Mouse (Mus musculus) natural killer cell, adult 2 months (primary cell): Measurements from ENCODE around the gene D11Wsu47e.
"Not testable (repeated sequence)": the region's sequence is repeated elsewhere in the genome, so short reads cannot be mapped to it uniquely, and the experiment has no call there.

ENCODE experiments used
- DNase-seq, 2 experiments: peaks; one replicate each; pipeline ENCODE4 v3.0.0; 2022; ENCODE audit warnings: low spot score in 2 of 2

D11Wsu47e gene

GRCm38 (mm10) chr11:113683957-113684706, at the start of gene D11Wsu47e, which contains the start of gene Fam104a:
D11Wsu47e (plus strand) TSS chr11:113684412.
Fam104a (minus strand) TSS chr11:113684155.
- DNase-seq, result peak; percentile 95

DNA sequence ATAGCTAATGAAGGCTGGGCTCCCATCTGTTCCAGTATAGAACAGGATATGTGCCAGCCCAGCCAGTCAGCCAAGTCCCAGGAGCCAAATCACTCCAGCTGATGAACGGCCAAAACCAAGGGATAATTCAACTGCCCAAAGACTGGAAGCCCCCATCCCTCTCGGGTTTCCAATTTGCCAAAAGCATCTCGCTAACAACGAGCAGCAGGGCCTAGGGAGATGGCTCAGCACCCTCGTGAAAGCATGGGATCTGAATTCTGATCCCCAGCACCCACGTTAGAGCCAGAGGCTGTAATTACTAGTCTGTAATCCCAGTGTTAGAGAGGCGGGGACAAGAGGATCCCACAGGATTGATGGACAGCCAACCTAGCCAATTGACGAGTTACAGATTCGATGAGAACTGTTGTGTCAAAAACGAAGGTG, 49.5 kb upstream of the D11Wsu47e start:
- DNase-seq, result no peak

DNA sequence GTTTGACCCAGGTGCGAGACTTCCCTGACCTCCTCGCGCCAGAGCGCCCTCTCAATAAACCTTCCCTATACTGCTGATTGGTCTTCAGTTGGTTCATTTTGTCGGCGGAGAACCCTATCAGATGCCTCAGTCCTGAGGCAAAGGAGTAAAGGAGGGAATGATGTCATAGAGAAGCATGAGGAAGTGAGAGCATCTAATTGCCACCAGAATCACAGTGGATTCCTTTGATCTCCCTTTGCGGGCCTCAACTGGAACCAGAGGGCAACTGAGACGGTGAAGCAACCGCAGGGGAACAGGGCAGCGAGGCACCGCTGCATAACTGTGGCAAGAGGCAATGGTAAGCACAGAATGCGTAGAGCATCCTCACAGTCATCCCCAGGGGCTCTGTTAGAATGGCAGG, 45.5 kb upstream of the D11Wsu47e start:
- DNase-seq, result no peak

DNA sequence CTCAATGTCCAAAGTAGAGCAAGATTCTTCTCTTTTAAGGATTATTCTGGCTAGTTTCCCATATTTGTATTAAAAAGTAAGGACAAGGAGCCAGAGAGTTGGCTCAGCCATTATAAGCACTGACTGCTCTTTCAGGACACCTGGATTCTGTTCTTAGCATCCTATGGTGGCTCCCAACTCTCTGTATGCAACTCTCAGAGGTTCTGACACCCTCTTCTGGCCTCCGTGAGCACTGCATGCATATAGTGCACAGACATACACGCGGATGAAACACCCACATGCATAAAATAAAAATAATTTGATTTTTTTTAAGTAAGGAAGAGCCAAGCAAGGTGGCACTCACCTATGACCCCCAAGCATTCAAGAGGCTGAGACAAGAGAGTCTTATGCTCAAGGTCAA, 39.0 kb upstream of the D11Wsu47e start:
- no peak for DNase-seq

DNA sequence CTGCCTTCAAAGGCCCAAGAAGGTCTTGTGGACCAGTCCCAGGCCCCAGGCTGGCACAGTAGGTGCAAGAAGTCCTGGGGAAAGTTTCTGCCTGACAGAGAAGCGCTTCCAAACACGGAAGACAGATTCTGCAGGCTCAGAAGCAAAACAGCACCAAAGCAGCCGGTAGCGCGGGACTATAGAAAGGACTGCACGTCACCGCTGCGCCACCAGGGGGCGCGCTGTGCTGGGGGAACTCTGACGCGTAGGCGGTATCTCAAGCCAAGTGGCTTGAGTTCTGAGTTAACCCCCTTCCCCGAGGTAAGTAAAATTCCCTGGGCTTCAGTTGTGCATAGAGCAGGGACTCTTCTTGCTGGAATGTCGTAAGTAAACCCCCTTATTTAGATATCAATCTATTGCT, 36.1 kb upstream of the D11Wsu47e start:
- peak; percentile 71 to 81 for DNase-seq

- no peak for DNase-seq
These were observed 35.4 kb upstream of the D11Wsu47e start, which contains the start of gene Cog1 for GRCm38 (mm10) chr11:113648690-113649352. Cog1 (plus strand) TSS chr11:113649169.

GRCm38 (mm10) chr11:113649353-113650210, 34.6 kb upstream of the D11Wsu47e start, which contains the start of gene Slc39a11:
Slc39a11 (minus strand) TSS chr11:113650079.
- peak; percentile 42 to 57 for DNase-seq

DNA sequence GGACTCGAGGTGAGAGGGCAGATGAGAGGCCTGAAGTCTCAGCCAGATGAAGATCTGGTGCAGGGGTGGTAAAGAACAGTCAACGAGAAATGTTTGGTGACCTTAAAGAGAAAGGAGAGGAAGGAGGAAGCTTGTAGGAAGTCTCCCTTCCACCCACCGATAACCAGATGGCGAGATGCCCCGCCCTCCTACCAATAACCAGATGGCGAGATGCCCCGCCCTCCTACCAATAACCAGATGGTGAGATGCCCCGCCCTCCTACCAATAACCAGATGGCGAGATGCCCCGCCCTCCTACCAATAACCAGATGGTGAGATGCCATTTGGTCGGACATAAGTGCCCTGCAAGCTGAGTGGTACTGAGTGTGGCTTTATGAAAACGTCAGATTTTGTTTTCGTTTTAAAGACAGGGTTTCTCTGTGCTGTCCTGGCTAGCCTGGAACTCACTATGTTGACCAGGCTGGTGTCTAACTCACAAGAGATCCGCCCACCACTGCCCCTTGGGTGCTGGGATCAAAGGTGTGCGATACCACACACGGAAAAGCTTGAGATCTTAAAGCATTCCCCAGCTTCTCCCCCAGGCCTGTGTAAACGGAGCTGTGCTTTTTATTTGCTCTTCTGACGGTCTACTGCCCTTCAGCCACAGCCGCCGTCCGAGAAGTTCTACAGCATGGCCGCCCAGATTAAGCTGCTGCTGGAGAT, 32.9 kb upstream of the D11Wsu47e start:
- peak in 1 of 2 experiments; percentile 17 for DNase-seq

DNA sequence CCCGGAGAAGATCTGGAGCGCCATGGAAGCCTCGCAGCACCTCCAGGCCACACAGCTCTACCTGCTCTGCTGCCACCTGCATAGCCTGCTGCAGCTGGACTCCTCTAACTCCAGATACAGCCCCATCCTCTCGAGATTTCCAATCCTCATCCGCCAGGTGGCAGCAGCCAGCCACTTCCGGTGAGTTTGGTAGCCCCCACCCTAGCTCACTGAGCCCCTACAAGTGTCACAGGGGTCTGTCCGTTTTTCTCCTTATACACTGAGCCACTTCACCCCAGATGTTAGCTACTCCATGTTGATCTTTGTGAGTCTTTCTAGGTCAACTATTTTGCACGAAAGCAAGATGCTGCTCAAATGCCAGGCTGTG, 32.3 kb upstream of the D11Wsu47e start:
- no peak for DNase-seq

DNA sequence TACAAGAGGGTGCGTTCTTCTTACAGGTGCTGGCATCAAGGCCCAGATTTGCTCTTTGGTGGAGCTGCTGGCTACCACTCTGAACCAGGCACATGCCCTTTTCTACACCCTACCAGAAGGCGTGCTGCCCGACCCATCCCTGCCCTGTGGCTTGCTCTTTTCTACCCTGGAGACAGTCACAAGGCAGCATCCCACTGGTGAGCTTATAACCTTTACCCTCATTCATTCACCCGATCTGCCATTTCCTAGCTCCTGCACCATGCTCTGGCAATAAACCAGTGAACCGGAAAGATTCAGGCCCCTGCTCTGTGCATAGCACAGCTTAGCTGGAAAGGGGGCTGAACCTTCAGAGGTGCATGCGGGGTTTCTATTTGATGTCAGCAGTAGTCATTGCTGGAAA, 31.7 kb upstream of the D11Wsu47e start:
- DNase-seq, result no peak

DNA sequence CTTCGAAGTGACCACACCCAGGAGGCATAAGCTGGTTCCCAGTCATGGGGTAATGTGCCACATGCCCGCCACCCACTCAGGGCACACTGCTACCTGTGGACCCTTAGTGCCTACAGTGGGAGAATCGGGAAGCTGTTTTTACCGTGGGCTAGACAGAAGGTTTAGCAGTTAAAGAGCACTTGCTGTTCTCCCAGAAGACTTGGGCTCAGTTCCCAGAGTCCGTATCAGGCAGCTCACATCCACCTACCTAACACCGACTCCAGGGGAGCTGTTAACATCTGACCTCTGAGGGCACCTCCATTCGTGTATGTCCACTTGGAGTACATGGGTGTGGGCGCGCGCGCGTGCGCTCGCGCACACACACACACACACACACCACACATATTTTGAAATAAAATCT, 30.1 kb upstream of the D11Wsu47e start:
- DNase-seq, result no peak

DNA sequence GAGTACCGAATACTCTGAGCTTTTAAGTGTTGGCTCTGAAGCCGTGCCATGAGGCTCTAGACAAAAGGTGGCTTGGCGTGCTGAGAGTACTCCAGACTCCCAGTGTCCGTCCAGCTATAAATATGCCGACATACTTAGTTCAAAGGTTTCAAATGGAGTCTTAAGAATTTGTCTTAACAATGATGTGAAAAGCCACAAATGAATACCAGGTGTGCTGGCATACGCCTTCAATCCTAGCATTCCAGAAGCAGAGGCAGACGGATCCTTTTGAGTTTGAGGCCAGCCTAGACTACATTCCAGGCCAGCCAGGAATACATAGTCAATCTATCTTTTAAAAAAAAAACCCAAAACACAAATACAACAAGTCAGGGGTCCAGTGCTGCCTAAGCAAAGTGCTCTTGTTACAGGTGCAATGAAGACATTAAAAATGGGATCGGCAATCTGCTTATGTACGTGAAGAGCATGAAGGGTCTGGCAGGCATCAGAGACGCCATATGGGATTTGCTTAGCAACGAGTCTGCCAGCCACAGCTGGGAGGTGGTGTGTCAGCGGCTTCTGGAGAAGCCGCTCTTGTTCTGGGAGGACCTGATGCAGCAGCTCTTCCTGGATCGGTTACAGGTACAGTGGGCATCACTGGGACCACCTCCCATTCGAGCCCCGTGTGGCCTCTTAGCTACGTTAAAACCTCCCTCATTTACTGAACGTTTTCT, 29.5 kb upstream of the D11Wsu47e start:
- no peak for DNase-seq

DNA sequence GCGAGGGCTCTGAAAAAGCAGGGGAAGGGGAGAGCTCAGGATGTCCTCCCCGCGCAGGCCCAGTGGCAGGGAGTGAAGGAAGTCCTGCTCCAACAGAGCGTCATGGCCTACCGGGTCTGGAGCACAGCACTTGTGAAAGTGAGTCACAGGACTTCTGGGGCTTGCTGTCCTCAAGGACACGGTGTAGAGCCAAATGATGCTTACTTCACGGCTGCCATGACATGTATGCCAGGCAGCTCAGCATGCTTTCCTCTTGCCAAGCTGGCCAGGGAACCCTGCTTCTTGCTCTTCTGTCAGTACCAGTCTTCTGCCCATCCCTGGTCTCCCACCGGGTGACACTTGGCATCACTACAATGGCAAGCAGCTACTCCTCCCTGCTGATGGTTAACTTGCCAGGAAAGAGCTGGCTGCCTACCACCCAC, 27.7 kb upstream of the D11Wsu47e start:
- DNase-seq, result no peak

- no peak for DNase-seq
These were observed 27.0 kb upstream of the D11Wsu47e start for GRCm38 (mm10) chr11:113657221-113657620.

GRCm38 (mm10) chr11:113658319-113658718, 25.9 kb upstream of the D11Wsu47e start:
- no peak for DNase-seq

DNA sequence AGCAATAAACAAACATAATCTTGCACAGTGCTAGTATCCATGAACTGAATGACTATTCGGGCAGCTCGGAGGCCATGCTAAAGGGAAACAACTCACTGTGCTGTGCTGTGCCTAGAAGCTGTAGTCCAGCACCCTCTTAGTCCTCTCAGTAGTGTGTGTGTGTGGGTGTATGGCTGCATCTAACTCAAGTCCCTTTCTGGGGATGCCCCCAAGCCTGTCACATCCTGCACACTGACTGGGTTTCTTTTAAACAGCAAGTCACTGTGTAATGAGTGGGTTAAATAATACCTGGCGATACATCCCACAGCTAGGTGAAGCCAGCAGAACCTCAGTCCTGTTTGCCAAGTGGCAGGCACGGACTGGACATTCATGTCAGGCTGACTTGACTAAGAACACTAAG, 25.4 kb upstream of the D11Wsu47e start:
- DNase-seq, result no peak

- not testable (repeated sequence) for DNase-seq
These were observed 24.0 kb upstream of the D11Wsu47e start for GRCm38 (mm10) chr11:113660213-113660612.

GRCm38 (mm10) chr11:113660940-113661339, 23.3 kb upstream of the D11Wsu47e start:
- no peak for DNase-seq

GRCm38 (mm10) chr11:113661835-113662351, 22.3 kb upstream of the D11Wsu47e start:
- no peak for DNase-seq

- DNase-seq, result no peak
These were observed 19.9 kb upstream of the D11Wsu47e start for GRCm38 (mm10) chr11:113664279-113664678.

GRCm38 (mm10) chr11:113666205-113666604, 18.0 kb upstream of the D11Wsu47e start:
- no peak for DNase-seq
